Mouse (Mus musculus): Measurements from ENCODE around the gene Snurf. TPM values are rescaled to one million over a fixed set of nuclear protein-coding genes. Genes with fewer than 3 reads are reported as not detected.

Snurf gene
- 15.5 and 31.7 TPM in 2 replicates for polyA plus RNA-seq (2015; fragmentation: Nextera tagmentation; extraction: Ambion mirVana)

- no peaks in the 10 kb centered on the region for H3K27me3 ChIP-seq (ENCODE audit: control insufficient read depth, insufficient read depth, low read depth, low read length)
- no peaks in the 10 kb centered on the region for H3K36me3 ChIP-seq (ENCODE audit: control insufficient read depth, insufficient read depth, low read length)
- peak within 1 kb of the TSS; percentile 69 for H3K9ac ChIP-seq (ENCODE audit: low read length)
- H3K27ac ChIP-seq (ENCODE audit: low read length) = no peak within 1 kb of the TSS
- WGBS = 40% methylated on average over 30 of the region's 30 CpGs
- ATAC-seq (ENCODE audit: low read depth) = peak; percentile 85
- peaks cover 8% of the 10 kb centered on the region for H3K9me3 ChIP-seq (ENCODE audit: control insufficient read depth, low read length)
- peak within 1 kb of the TSS; percentile 62 for H3K4me2 ChIP-seq (ENCODE audit: low read depth, low read length)
- H3K4me3 ChIP-seq (ENCODE audit: low read length) = peak within 1 kb of the TSS; percentile 50
- H3K4me1 ChIP-seq (replicated peaks; ENCODE audit: control insufficient read depth, insufficient read depth, low read length) = peaks cover 5% of the 10 kb centered on the region; the same call in 1 of the 2 replicates
Measured at GRCm38 (mm10) chr7:60004606-60005330, at the start of gene Snurf, which contains the start of gene Gm38393. Snurf (minus strand) TSS chr7:60005049. Gm38393 (minus strand) TSS chr7:60005064.

DNA sequence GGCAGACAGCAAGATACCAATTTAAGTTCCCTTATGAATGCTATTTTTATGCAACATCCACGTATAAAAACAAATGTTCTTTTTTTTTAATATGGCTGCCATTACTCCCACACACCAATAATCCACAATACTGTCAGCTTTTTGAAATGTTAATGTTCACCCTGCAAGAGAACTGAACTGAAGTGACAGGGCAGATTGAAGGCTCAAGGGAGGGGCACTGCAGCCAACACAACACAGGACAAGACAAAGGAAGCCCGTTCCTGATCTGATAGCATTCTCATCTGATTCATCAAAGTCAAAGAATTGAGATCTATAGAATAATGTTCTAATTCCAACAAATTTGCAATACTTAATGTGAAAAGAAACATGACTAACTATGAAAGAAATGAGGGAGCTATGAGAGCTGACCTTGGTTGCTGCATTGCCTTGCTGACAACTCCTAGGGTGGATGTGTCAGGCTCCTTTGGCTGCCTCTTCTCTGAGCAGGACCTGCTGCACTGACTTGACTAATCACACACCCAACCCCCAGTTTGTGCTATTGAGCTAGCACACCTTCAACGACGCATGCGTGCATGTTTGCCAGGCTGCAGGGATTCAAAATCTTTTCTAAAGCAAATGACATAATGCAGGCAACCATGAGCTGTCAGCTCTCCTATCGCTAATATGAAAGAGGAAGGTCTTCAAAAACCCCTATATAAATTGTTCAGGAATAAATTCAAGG lies 42.8 kb upstream of the Snurf start:
- no peak overlapping the region for H3K4me2 ChIP-seq (ENCODE audit: low read depth, low read length)
- no peaks in the 10 kb centered on the region for H3K4me1 ChIP-seq (replicated peaks; ENCODE audit: control insufficient read depth, insufficient read depth, low read length)
- H3K36me3 ChIP-seq (ENCODE audit: control insufficient read depth, insufficient read depth, low read length) = no peaks in the 10 kb centered on the region
- WGBS = 66% methylated on average over 6 of the region's 6 CpGs
- no peak overlapping the region for H3K27ac ChIP-seq (ENCODE audit: low read length)
- no peak overlapping the region for H3K4me3 ChIP-seq (ENCODE audit: low read length)
- no peak for ATAC-seq (ENCODE audit: low read depth)
- no peaks in the 10 kb centered on the region for H3K9me3 ChIP-seq (ENCODE audit: control insufficient read depth, low read length)
- H3K27me3 ChIP-seq (ENCODE audit: control insufficient read depth, insufficient read depth, low read depth, low read length) = no peaks in the 10 kb centered on the region
- no peak overlapping the region for H3K9ac ChIP-seq (ENCODE audit: low read length)

- Histone ChIP-seq H3K4me2 (ENCODE audit: low read depth, low read length) (no peak overlapping the region), H3K9me3 (ENCODE audit: control insufficient read depth, low read length) (no peaks in the 10 kb centered on the region), H3K36me3 (ENCODE audit: control insufficient read depth, insufficient read depth, low read length) (no peaks in the 10 kb centered on the region), H3K27ac (ENCODE audit: low read length) (no peak overlapping the region), H3K27me3 (ENCODE audit: control insufficient read depth, insufficient read depth, low read depth, low read length) (no peaks in the 10 kb centered on the region), H3K4me3 (ENCODE audit: low read length) (no peak overlapping the region), H3K9ac (ENCODE audit: low read length) (no peak overlapping the region), H3K4me1 (replicated peaks; ENCODE audit: control insufficient read depth, insufficient read depth, low read length) (no peaks in the 10 kb centered on the region)
- 83% methylated on average over 3 of the region's 3 CpGs for WGBS
- no peak for ATAC-seq (ENCODE audit: low read depth)
Measured at GRCm38 (mm10) chr7:60013186-60013585, 8.3 kb upstream of the Snurf start.

DNA sequence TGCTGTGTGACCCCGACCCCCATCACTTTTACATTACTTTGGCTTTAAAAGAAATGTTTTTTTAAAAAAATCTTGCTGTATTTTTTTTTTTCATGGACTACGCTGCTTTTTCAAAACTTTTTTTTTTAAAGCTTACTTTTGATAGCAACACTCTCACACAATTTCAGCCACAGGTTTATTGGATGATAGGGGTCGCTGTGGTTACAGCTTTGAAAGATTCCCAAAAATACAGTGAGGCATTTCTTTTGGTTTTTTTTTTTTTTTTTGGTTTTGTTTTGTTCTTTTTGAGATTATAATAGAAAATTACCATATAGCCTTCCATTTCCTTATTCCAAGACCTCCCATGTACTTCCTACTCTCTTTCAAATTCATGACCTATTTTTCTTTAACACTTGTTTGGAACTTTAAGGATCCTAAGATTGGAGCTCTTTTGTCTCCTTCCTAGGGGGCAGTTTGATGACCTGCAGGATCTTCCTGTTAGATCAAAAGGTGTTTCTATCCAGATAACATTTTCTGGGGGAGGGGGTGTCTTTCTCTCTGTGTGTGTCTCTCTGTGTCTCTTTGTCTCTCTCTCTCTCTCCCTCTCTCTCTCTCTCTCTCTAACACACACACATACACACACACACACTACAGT lies 3.0 kb upstream of the Snurf start:
- ATAC-seq (ENCODE audit: low read depth) = no peak
- Histone ChIP-seq H3K4me2 (ENCODE audit: low read depth, low read length) (no peak overlapping the region), H3K27me3 (ENCODE audit: control insufficient read depth, insufficient read depth, low read depth, low read length) (no peaks in the 10 kb centered on the region), H3K36me3 (ENCODE audit: control insufficient read depth, insufficient read depth, low read length) (no peaks in the 10 kb centered on the region), H3K27ac (ENCODE audit: low read length) (no peak overlapping the region), H3K9ac (ENCODE audit: low read length) (no peak overlapping the region), H3K9me3 (ENCODE audit: control insufficient read depth, low read length) (peaks cover 8% of the 10 kb centered on the region), H3K4me3 (ENCODE audit: low read length) (no peak overlapping the region), H3K4me1 (replicated peaks; ENCODE audit: control insufficient read depth, insufficient read depth, low read length) (peaks cover 5% of the 10 kb centered on the region; the same call in 1 of the 2 replicates)
- WGBS = 36% methylated on average over 3 of the region's 3 CpGs

GRCm38 (mm10) chr7:60006262-60006661 lies 1.4 kb upstream of the Snurf start:
- H3K27ac ChIP-seq (ENCODE audit: low read length) = no peak overlapping the region
- no peak for ATAC-seq (ENCODE audit: low read depth)
- peaks cover 8% of the 10 kb centered on the region for H3K9me3 ChIP-seq (ENCODE audit: control insufficient read depth, low read length)
- peaks cover 5% of the 10 kb centered on the region; the same call in 1 of the 2 replicates for H3K4me1 ChIP-seq (replicated peaks; ENCODE audit: control insufficient read depth, insufficient read depth, low read length)
- no peaks in the 10 kb centered on the region for H3K36me3 ChIP-seq (ENCODE audit: control insufficient read depth, insufficient read depth, low read length)
- no peaks in the 10 kb centered on the region for H3K27me3 ChIP-seq (ENCODE audit: control insufficient read depth, insufficient read depth, low read depth, low read length)
- no peak overlapping the region for H3K4me3 ChIP-seq (ENCODE audit: low read length)
- no peak overlapping the region for H3K9ac ChIP-seq (ENCODE audit: low read length)
- 45% methylated on average over 2 of the region's 2 CpGs for WGBS
- H3K4me2 ChIP-seq (ENCODE audit: low read depth, low read length) = no peak overlapping the region

- no peak overlapping the region for H3K27ac ChIP-seq (ENCODE audit: low read length)
Measured at GRCm38 (mm10) chr7:60003921-60004605, 786 bp downstream of the Snurf start.

DNA sequence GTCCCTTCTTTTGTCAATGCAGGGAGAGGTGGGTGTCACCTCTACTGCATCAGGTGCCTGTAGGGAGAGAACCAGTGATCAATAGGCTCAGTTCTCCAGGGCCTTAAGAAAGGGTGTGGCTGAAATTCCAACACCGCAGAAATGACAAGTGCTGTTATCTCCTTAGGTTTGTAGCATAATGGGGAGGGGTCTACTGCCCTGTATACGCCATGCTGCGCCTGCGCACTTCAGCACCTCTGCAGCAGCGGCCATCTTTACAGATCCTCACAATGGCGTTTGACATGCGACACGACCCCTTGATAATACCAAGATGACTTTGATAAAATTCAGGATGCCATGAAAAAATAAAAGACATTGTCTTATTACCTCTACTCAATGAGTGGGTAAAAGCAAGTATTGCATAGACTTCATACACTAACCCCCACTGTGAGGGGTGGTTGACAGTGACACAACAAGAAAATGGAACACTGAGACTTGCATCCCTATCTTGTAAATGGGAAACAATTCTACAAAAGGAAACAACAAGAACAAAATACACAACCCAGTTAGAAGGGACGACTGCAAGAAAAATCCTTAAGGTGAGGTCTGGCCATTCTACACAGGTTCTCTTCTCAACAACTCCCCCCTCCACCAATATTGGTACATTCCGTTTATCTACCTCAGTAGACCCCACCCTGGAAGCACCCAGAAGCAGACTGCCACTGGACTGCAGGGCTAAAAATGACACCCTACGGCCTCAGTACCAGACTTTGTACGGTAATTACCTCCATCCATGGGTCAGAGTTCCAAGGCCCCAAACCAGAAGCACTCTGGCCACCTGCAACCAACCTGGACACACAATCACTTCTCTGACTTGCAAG lies 1.6 kb downstream of the Snurf start:
- 58% methylated on average over 12 of the region's 12 CpGs for WGBS
- H3K36me3 ChIP-seq (ENCODE audit: control insufficient read depth, insufficient read depth, low read length) = no peaks in the 10 kb centered on the region
- peak overlapping the region; percentile 62 for H3K4me2 ChIP-seq (ENCODE audit: low read depth, low read length)
- H3K4me1 ChIP-seq (replicated peaks; ENCODE audit: control insufficient read depth, insufficient read depth, low read length) = peaks cover 5% of the 10 kb centered on the region; the same call in 1 of the 2 replicates
- no peak overlapping the region for H3K27ac ChIP-seq (ENCODE audit: low read length)
- no peak overlapping the region for H3K9ac ChIP-seq (ENCODE audit: low read length)
- peaks cover 8% of the 10 kb centered on the region for H3K9me3 ChIP-seq (ENCODE audit: control insufficient read depth, low read length)
- H3K4me3 ChIP-seq (ENCODE audit: low read length) = peak overlapping the region; percentile 50
- no peaks in the 10 kb centered on the region for H3K27me3 ChIP-seq (ENCODE audit: control insufficient read depth, insufficient read depth, low read depth, low read length)
- no peak; the same call in 1 of the 2 replicates for ATAC-seq (ENCODE audit: low read depth)

More at GRCm38 (mm10) chr7:60003921-60004605, 786 bp downstream of the Snurf start:
- H3K4me2 ChIP-seq (ENCODE audit: low read depth, low read length) = peak overlapping the region; percentile 62
- peak overlapping the region; percentile 69 for H3K9ac ChIP-seq (ENCODE audit: low read length)
- no peaks in the 10 kb centered on the region for H3K36me3 ChIP-seq (ENCODE audit: control insufficient read depth, insufficient read depth, low read length)
- peak; percentile 87 for ATAC-seq (ENCODE audit: low read depth)
- peaks cover 5% of the 10 kb centered on the region; the same call in 1 of the 2 replicates for H3K4me1 ChIP-seq (replicated peaks; ENCODE audit: control insufficient read depth, insufficient read depth, low read length)
- peaks cover 8% of the 10 kb centered on the region for H3K9me3 ChIP-seq (ENCODE audit: control insufficient read depth, low read length)
- peak overlapping the region; percentile 50 for H3K4me3 ChIP-seq (ENCODE audit: low read length)
- H3K27me3 ChIP-seq (ENCODE audit: control insufficient read depth, insufficient read depth, low read depth, low read length) = no peaks in the 10 kb centered on the region
- 39% methylated on average over 22 of the region's 22 CpGs for whole genome bisulfite sequencing

- Histone ChIP-seq H3K9ac (ENCODE audit: low read length) (no peak overlapping the region), H3K36me3 (ENCODE audit: control insufficient read depth, insufficient read depth, low read length) (no peaks in the 10 kb centered on the region), H3K4me2 (ENCODE audit: low read depth, low read length) (no peak overlapping the region), H3K27ac (ENCODE audit: low read length) (no peak overlapping the region), H3K4me3 (ENCODE audit: low read length) (no peak overlapping the region), H3K4me1 (replicated peaks; ENCODE audit: control insufficient read depth, insufficient read depth, low read length) (no peaks in the 10 kb centered on the region), H3K9me3 (ENCODE audit: control insufficient read depth, low read length) (no peaks in the 10 kb centered on the region), H3K27me3 (ENCODE audit: control insufficient read depth, insufficient read depth, low read depth, low read length) (no peaks in the 10 kb centered on the region)
- no peak for ATAC-seq (ENCODE audit: low read depth)
- WGBS = 63% methylated on average over 1 of the region's 1 CpGs
Measured at GRCm38 (mm10) chr7:59978646-59979045, 26.2 kb downstream of the Snurf start.

All from lung, embryonic 16.5 days (tissue).